Mouse (Mus musculus) MEL (cell line): ENCODE measurements around the gene Tmcc3. TPM values are rescaled to one million over a fixed set of nuclear protein-coding genes. Genes with fewer than 3 reads are reported as not detected.

Source experiments
- DNase-seq: peaks from one replicate; pipeline ENCODE4 v3.0.0; 2011; ENCODE audit warnings: low read depth, low spot score
- H3K27ac ChIP-seq: 2 replicates; pipeline ENCODE4 v1.5.1; 2012; ENCODE audit warnings: low read depth, mild to moderate bottlenecking, control low read depth, low read length, moderate library complexity; ENCODE audit not compliant: control insufficient read depth
- H3K27me3 ChIP-seq, 2 experiments: fragments of 150-350 bp in 1 of 2; sonication (generic) in 1 of 2; 2 replicates each; pipeline ENCODE4 v1.6.1; 2012; ENCODE audit warnings: low read length in 2 of 2, mild to moderate bottlenecking in 2 of 2, improper control_type of control experiment in 1 of 2, moderate library complexity in 1 of 2; ENCODE audit not compliant: insufficient read depth in 2 of 2, control insufficient read depth in 1 of 2
- H3K36me3 ChIP-seq, 2 experiments: 2 replicates each; pipeline ENCODE4 v1.6.1; 2012 to 2014; ENCODE audit warnings: low read length in 2 of 2, improper control_type of control experiment in 1 of 2, inconsistent platforms in 1 of 2, mild to moderate bottlenecking in 1 of 2; ENCODE audit not compliant: insufficient read depth in 2 of 2, control insufficient read depth in 1 of 2
- H3K4me1 ChIP-seq, 2 experiments: fragments of 150-350 bp in 1 of 2; sonication (generic) in 1 of 2; 2 replicates each; pipeline ENCODE4 v1.6.1; 2012; ENCODE audit warnings: low read length in 2 of 2, improper control_type of control experiment in 1 of 2, mild to moderate bottlenecking in 1 of 2; ENCODE audit not compliant: insufficient read depth in 2 of 2, control insufficient read depth in 1 of 2
- H3K4me3 ChIP-seq, 2 experiments: fragments of 150-350 bp in 1 of 2; sonication (generic) in 1 of 2; 2 replicates each; pipeline ENCODE4 v1.5.1; 2012; ENCODE audit warnings: low read depth in 2 of 2, low read length in 2 of 2, mild to moderate bottlenecking in 2 of 2, moderate library complexity in 2 of 2, control low read depth in 1 of 2, improper control_type of control experiment in 1 of 2; ENCODE audit not compliant: control insufficient read depth in 1 of 2, insufficient read depth in 1 of 2
- H3K79me2 ChIP-seq: 2 replicates; pipeline ENCODE4 v1.6.1; 2012; ENCODE audit warnings: mild to moderate bottlenecking, low read length, moderate library complexity; ENCODE audit not compliant: control insufficient read depth, poor library complexity, insufficient read depth
- H3K9ac ChIP-seq: 2 replicates; pipeline ENCODE4 v1.6.1; 2012; ENCODE audit warnings: low read depth, mild to moderate bottlenecking, control low read depth, low read length, moderate library complexity; ENCODE audit not compliant: control insufficient read depth, poor library complexity, severe bottlenecking
- H3K9me3 ChIP-seq: fragments of 150-350 bp; sonication (generic); replicated peaks from 2 replicates; pipeline ENCODE4 v1.6.1; 2012; ENCODE audit warnings: mild to moderate bottlenecking, low read length, improper control_type of control experiment, moderate library complexity; ENCODE audit not compliant: insufficient read depth
- BHLHE40 ChIP-seq: IDR thresholded peaks from 2 replicates; pipeline ENCODE4 v1.6.1; 2012; ENCODE audit warnings: low read depth, mild to moderate bottlenecking, inconsistent platforms, low read length, improper control_type of control experiment, borderline replicate concordance
- E2F4 ChIP-seq: IDR thresholded peaks from 2 replicates; pipeline ENCODE4 v1.6.1; 2011; ENCODE audit warnings: low read depth, low read length, improper control_type of control experiment, borderline replicate concordance
- ETS1 ChIP-seq: IDR thresholded peaks from 2 replicates; pipeline ENCODE4 v1.6.1; 2012; ENCODE audit warnings: low read depth, mild to moderate bottlenecking, inconsistent platforms, low read length, improper control_type of control experiment, moderate library complexity
- GABPA ChIP-seq: IDR thresholded peaks from 2 replicates; pipeline ENCODE4 v1.6.1; 2012; ENCODE audit warnings: low read depth, mild to moderate bottlenecking, inconsistent platforms, low read length, improper control_type of control experiment, moderate library complexity
- MEF2A ChIP-seq: IDR thresholded peaks from 2 replicates; pipeline ENCODE4 v1.6.1; 2014; ENCODE audit warnings: low read depth, mild to moderate bottlenecking, inconsistent platforms, low read length, improper control_type of control experiment; ENCODE audit not compliant: poor library complexity, insufficient replicate concordance, severe bottlenecking; ENCODE audit errors: extremely low read depth
- MYC ChIP-seq: IDR thresholded peaks from 2 replicates; pipeline ENCODE4 v1.6.1; 2011; ENCODE audit warnings: low read depth, mild to moderate bottlenecking, low read length, improper control_type of control experiment, moderate library complexity
- POLR2AphosphoS2 ChIP-seq: IDR thresholded peaks from 2 replicates; pipeline ENCODE4 v1.6.1; 2011; ENCODE audit warnings: low read length, improper control_type of control experiment
- RCOR1 ChIP-seq: IDR thresholded peaks from 2 replicates; pipeline ENCODE4 v1.6.1; 2012; ENCODE audit warnings: low read depth, mild to moderate bottlenecking, inconsistent platforms, low read length, improper control_type of control experiment
- SMC3 ChIP-seq: IDR thresholded peaks from 2 replicates; pipeline ENCODE4 v1.6.1; 2011; ENCODE audit warnings: low read depth, low read length, improper control_type of control experiment
- TAL1 ChIP-seq: IDR thresholded peaks from 2 replicates; pipeline ENCODE4 v1.6.1; 2012; ENCODE audit warnings: mild to moderate bottlenecking, inconsistent platforms, low read length, moderate library complexity, mixed read lengths
- TBP ChIP-seq: IDR thresholded peaks from 2 replicates; pipeline ENCODE4 v1.8.0; 2011; ENCODE audit warnings: low read depth, low read length, improper control_type of control experiment
- UBTF ChIP-seq: IDR thresholded peaks from 2 replicates; pipeline ENCODE4 v1.6.1; 2012; ENCODE audit warnings: low read depth, mild to moderate bottlenecking, inconsistent platforms, low read length, improper control_type of control experiment, moderate library complexity, borderline replicate concordance; ENCODE audit not compliant: insufficient read depth
- USF1 ChIP-seq: IDR thresholded peaks from 2 replicates; pipeline ENCODE4 v1.6.1; 2014; ENCODE audit warnings: low read depth, mild to moderate bottlenecking, inconsistent platforms, low read length, improper control_type of control experiment, moderate library complexity
- USF2 ChIP-seq, 2 experiments: IDR thresholded peaks; 2 replicates each; pipeline ENCODE4 v1.6.1; 2011 to 2012; ENCODE audit warnings: improper control_type of control experiment in 2 of 2, low read length in 2 of 2, borderline replicate concordance in 1 of 2, inconsistent platforms in 1 of 2, low read depth in 1 of 2, mild to moderate bottlenecking in 1 of 2; ENCODE audit not compliant: insufficient read depth in 1 of 2
- polyA plus RNA-seq, 2 experiments: library from polyadenylated mRNA; stranded (reverse) in 1 of 2; unstranded in 1 of 2; fragments of >175 nt in 1 of 2; fragments of >200 nt in 1 of 2; gene quantifications; 2 replicates each; pipeline versions ENCODE4 v1.2.1 to v1.2.4; 2012; ENCODE audit warnings: low replicate concordance in 2 of 2, low read depth in 1 of 2; ENCODE audit not compliant: insufficient read length in 2 of 2, insufficient read depth in 1 of 2, missing spikeins in 1 of 2
- total RNA-seq: library from RNA; depleted of rRNA; stranded (reverse); fragments of 300-350 nt; gene quantifications from 2 replicates; pipeline ENCODE4 v1.2.3, GENCODE M21; 2012

The Tmcc3 gene
- total and polyA plus RNA-seq, 3 experiments, result 1.3 to 2.6 TPM; not detected in 1

DNA sequence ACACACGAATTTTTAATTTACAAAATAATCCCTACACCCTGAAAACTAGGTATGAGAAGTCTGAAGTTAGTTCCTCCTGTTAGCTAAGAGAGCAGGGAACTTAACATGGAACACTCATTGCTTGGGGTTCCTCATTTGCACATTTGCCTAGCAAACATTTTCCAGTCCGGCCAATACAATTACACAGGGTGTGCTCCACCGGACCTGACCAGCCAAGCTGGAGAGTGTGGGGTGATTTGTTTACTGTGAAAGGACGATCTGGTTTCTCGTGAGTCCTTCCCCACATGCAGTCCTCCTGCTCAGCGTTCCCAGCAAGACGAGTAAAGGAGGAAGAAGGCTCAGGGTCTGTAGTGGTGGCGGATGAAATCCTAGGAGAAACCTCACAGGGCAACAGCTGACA lies 159.7 kb downstream of the Tmcc3 start:
- no peaks in the 10 kb centered on the region for H3K36me3 ChIP-seq
- TF ChIP-seq E2F4 (no peak), TBP (no peak), MEF2A (no peak)
- no peak overlapping the region for H3K4me3 ChIP-seq
- no peaks in the 10 kb centered on the region for H3K9me3 ChIP-seq
- no peak overlapping the region for H3K9ac ChIP-seq
- peaks cover 6 to 10% of the 10 kb centered on the region in 2 experiments for H3K27me3 ChIP-seq
- H3K4me1 ChIP-seq, result no peaks in the 10 kb centered on the region
- DNase-seq, result no peak
- no peak overlapping the region for H3K27ac ChIP-seq
- no peaks in the 10 kb centered on the region for H3K79me2 ChIP-seq

DNA sequence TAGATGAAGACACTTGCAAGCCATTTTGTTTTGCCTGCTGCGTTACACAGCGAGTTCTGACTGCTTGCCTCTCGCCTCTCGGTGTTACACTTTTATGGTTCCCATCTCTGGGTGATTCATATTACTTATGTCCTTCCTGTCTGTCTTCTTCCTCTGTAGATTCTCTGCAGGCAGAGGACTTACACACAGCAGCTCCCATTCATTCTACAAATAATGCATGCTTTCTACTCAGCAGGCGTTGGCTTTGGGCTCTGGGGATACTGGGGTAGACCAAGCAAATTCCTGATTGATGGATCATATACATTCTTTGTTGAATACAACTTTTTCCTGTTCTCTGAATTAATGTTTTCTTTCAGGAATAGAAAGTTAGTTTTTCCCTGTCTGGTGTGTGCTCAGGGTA lies 161.8 kb downstream of the Tmcc3 start:
- Histone ChIP-seq H3K9ac (no peak overlapping the region), H3K79me2 (no peaks in the 10 kb centered on the region), H3K27ac (no peak overlapping the region), H3K4me1 (0 out of 4 replicates have a peak, but pooled peaks cover 0 to 2% of the 10 kb centered on the region in 2 experiments), H3K9me3 (no peaks in the 10 kb centered on the region), H3K36me3 (no peaks in the 10 kb centered on the region), H3K4me3 (no peak overlapping the region), H3K27me3 (peaks cover 2 to 4% of the 10 kb centered on the region in 2 experiments)
- DNase-seq, result no peak
- no peak for TF ChIP-seq MYC
- TF ChIP-seq POLR2AphosphoS2, result no peak
- no peak for TF ChIP-seq USF2 (IDR thresholded peaks at IDR 0.05; ENCODE audit: borderline replicate concordance in 1 of 2, insufficient read depth in 1 of 2, low read depth in 1 of 2, low read length in 2 of 2)
- TF ChIP-seq SMC3, result no peak
- no peak for TF ChIP-seq ETS1
- no peak for TF ChIP-seq RCOR1

- Histone ChIP-seq H3K4me1 (0 out of 4 replicates have a peak, but pooled peaks cover 0 to 2% of the 10 kb centered on the region in 2 experiments), H3K27ac (no peak overlapping the region), H3K27me3 (peaks cover 2 to 4% of the 10 kb centered on the region in 2 experiments; a peak in 2 of 4 replicates), H3K4me3 (no peak overlapping the region), H3K9me3 (no peaks in the 10 kb centered on the region), H3K79me2 (no peaks in the 10 kb centered on the region), H3K36me3 (no peaks in the 10 kb centered on the region), H3K9ac (no peak overlapping the region)
- TF ChIP-seq TAL1, result no peak
- TF ChIP-seq USF1, result no peak
- TF ChIP-seq BHLHE40, result no peak
- TF ChIP-seq GABPA, result no peak
- no peak for TF ChIP-seq UBTF
- no peak for DNase-seq
Measured at GRCm38 (mm10) chr10:94474185-94474584, 162.4 kb downstream of the Tmcc3 start.
